Mouse (Mus musculus) thymus, adult 2 months (tissue): ENCODE results near the gene Spata13. TPM values are rescaled to one million over a fixed set of nuclear protein-coding genes. Genes with fewer than 3 reads are reported as not detected.

Source experiments
- DNase-seq: peaks from one replicate; pipeline ENCODE4 v3.0.0; 2021
- H3K27ac ChIP-seq: fragments of 200-500 bp; 2 replicates; pipeline ENCODE4 v1.5.1; 2012; ENCODE audit warnings: low read length, control low read depth; ENCODE audit not compliant: control insufficient read depth, insufficient read depth
- H3K27me3 ChIP-seq: fragments of 200-500 bp; 2 replicates; pipeline ENCODE4 v1.6.1; 2012; ENCODE audit warnings: mild to moderate bottlenecking, low read length, moderate library complexity, mixed read lengths; ENCODE audit not compliant: control insufficient read depth, insufficient read depth
- H3K36me3 ChIP-seq: fragments of 200-500 bp; 2 replicates; pipeline ENCODE4 v1.6.1; 2012; ENCODE audit warnings: mild to moderate bottlenecking, low read length, moderate library complexity; ENCODE audit not compliant: control insufficient read depth, insufficient read depth
- H3K4me1 ChIP-seq: fragments of 200-500 bp; replicated peaks from 2 replicates; pipeline ENCODE4 v1.6.1; 2012; ENCODE audit warnings: low read length; ENCODE audit not compliant: control insufficient read depth, insufficient read depth
- H3K4me3 ChIP-seq: fragments of 200-500 bp; 2 replicates; pipeline ENCODE4 v1.5.1; 2012; ENCODE audit warnings: mild to moderate bottlenecking, low read length, control low read depth, moderate library complexity; ENCODE audit not compliant: control insufficient read depth, insufficient read depth
- CTCF ChIP-seq: fragments of 200-500 bp; IDR thresholded peaks from 2 replicates; pipeline ENCODE4 v1.5.1; 2012; ENCODE audit warnings: mild to moderate bottlenecking, control low read depth, low read length, moderate library complexity, borderline replicate concordance; ENCODE audit not compliant: control insufficient read depth, poor library complexity, insufficient read depth; ENCODE audit errors: extremely low read depth
- POLR2A ChIP-seq: fragments of 200-500 bp; IDR thresholded peaks from 2 replicates; pipeline ENCODE4 v1.6.1; 2012; ENCODE audit warnings: mild to moderate bottlenecking, low read length, control low read depth, moderate library complexity; ENCODE audit not compliant: control insufficient read depth, poor library complexity, insufficient read depth; ENCODE audit errors: extremely low read depth
- WGBS: fragments of 180-500 bp; shearing (Covaris S2); methylation state at CpG from one replicate; pipeline ENCODE4 v1.1.7; 2018; 5-methylcytosine and 5-hydroxymethylcytosine counted together
- polyA plus RNA-seq: library from polyadenylated mRNA; depleted of rRNA; stranded (reverse); fragments of >200 nt; gene quantifications from 2 replicates; pipeline ENCODE4 v1.2.3, GENCODE M21; 2012

Gene Spata13
- polyA plus RNA-seq, 1 experiment = 80.6 TPM

DNA sequence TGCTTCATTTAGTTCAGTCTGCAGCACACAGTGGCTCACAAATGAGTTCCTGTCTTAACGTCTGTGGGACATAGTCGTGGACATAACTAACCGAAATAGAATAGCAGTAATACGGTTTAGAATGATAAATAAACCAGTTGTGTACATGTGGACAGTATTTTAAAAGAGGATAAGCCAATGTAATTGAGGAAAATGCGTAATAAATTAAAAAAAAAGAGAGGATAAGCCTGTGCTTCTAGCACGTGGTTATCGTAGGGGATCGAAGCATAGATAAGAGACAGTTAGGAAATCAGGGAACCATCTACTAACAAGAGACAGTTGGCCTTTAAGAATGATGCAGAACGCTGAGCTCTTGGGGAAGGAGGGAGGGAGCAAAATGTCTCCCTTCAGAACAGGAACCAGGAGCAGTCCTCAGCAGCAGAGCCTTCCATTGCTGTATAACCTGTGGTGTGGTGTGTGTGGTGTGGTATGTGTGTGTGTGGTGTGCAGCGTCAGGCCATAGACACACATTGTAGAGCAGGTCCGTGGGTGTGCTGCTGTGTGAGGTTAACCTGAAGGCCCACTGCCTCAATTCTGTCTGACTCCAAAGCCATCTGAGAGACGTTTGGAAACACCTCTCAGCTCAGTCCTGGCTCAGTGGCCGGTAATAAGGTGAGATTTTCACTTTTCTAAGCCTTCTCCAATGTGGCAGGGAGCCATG, 102.2 kb downstream of the Spata13 start:
- Histone ChIP-seq H3K27me3 (no peaks in the 10 kb centered on the region), H3K36me3 (no peaks in the 10 kb centered on the region), H3K4me1 (peaks cover 69% of the 10 kb centered on the region), H3K4me3 (peak overlapping the region; percentile 21), H3K27ac (peak overlapping the region; percentile 95)
- 14% methylated on average over 13 of the region's 13 CpGs for WGBS
- DNase-seq = no peak
- TF ChIP-seq POLR2A (no peak), CTCF (no peak)

DNA sequence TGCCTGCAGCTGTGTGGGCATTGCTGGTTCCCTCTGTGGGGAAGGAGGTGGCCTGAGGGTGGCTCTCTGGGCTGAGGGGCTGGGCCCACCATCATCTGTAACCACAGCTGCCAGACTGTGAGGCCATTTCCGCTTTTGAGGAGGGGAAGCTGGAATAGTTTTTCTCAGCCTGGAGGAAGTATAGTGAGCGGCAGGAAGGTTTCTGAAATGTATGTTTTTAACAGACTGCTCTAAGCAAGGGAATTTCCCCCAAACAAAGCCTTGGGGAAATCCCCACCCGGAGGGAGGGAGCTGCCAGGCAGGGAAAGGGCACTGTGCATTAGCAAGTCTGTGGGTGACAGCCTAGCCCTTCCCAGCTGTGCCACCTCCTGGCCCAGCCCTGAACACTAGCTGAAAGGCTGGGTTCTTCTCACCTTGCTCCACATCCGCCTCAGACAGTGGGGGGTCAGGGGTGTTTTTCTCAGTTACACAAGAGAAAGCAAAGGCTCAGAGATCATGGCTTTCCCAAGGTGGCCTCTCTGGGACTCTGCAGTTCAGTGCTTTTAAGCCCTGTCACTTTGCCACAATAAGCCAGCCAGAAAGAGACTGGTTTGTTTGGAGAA, 102.9 kb downstream of the Spata13 start:
- peak; percentile 76 for DNase-seq
- H3K4me1 ChIP-seq = peaks cover 71% of the 10 kb centered on the region
- TF ChIP-seq POLR2A = no peak
- no peak for TF ChIP-seq CTCF
- no peaks in the 10 kb centered on the region for H3K36me3 ChIP-seq
- H3K4me3 ChIP-seq = peak overlapping the region; percentile 21
- H3K27ac ChIP-seq = peak overlapping the region; percentile 95
- WGBS = 0% methylated on average over 4 of the region's 4 CpGs
- no peaks in the 10 kb centered on the region for H3K27me3 ChIP-seq

GRCm38 (mm10) chr14:60737202-60737611, 103.4 kb downstream of the Spata13 start:
- H3K4me3 ChIP-seq = no peak overlapping the region
- peak overlapping the region; percentile 95 for H3K27ac ChIP-seq
- peaks cover 73% of the 10 kb centered on the region for H3K4me1 ChIP-seq
- WGBS = 11% methylated on average over 7 of the region's 7 CpGs
- no peaks in the 10 kb centered on the region for H3K36me3 ChIP-seq
- TF ChIP-seq CTCF (no peak), POLR2A (no peak)
- DNase-seq = no peak
- no peaks in the 10 kb centered on the region for H3K27me3 ChIP-seq

DNA sequence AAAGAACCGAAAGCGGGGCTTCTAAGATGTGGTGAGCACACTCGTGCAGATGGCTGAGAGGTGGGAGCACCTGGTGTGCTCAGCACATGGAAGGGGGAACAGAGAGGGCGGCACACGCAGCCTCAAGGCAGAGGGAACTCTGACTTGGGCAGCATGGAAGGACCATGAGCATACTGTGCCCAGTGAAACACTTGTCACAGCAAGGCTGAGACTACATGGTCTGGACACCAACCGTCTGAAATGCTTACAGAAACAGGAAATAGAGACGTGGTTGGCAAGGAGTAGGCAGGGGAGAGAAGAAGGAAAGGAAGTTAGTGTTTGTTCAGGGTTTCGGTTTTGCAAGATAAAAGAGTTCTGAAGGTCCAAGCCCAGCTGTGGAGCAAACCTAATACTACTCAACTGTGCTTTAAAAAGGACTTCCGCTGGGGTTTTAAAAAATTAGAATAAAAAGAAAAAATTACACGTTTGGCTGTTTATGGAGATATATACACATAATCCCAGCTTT, 104.7 kb downstream of the Spata13 start:
- peak; percentile 55 for DNase-seq
- Histone ChIP-seq H3K27ac (peak overlapping the region; percentile 95), H3K4me3 (peak overlapping the region; percentile 29), H3K4me1 (peaks cover 74% of the 10 kb centered on the region), H3K27me3 (no peaks in the 10 kb centered on the region), H3K36me3 (no peaks in the 10 kb centered on the region)
- 2% methylated on average over 10 of the region's 10 CpGs for WGBS
- TF ChIP-seq CTCF (no peak), POLR2A (no peak)

DNA sequence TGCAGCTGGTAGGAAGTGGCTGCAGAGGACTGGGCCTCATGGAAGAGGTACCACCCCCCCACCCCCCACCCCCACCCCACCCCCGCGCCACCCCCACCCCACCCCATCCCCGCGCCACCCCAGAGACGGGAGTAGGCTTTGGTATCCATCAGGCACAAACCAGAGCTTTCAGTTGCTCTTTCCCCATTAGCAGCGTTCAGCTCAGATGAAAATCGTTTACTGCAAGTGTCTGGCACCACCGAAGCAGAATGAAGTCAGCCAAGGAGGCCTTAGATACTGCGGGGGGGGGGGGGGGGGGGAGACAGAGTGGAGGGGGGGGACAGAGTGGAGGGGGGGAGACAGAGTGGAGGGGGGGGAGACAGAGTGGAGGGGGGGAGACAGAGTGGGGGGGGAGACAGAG, 105.4 kb downstream of the Spata13 start:
- Histone ChIP-seq H3K36me3 (no peaks in the 10 kb centered on the region), H3K27ac (peak overlapping the region; percentile 80; the same call in 1 of the 2 replicates), H3K4me1 (peaks cover 68% of the 10 kb centered on the region), H3K4me3 (no peak overlapping the region), H3K27me3 (no peaks in the 10 kb centered on the region)
- no peak for DNase-seq
- WGBS = no CpG with 5 or more reads among the region's 9 CpGs
- TF ChIP-seq CTCF (no peak), POLR2A (no peak)

DNA sequence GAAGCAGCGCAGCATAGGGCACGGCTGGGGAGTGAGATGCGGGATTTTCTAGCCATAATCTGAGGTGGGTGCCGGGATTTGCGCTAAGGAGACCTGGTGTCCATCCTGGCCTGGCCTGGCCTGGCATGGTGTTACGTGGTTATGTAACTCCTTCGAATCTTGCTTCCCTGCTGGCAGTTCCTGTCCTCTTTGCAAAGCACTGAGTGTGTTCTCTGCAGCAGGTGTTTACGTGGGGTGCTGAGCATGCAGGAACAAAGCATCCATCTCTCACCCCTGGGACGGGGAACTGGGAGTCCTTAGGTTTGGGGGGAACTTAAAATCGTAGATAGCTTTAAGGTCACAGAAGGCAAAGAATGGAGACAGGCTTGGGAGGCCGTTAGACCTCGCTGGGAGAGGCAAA, 105.8 kb downstream of the Spata13 start:
- Histone ChIP-seq H3K27ac (peak overlapping the region; percentile 80), H3K4me3 (no peak overlapping the region), H3K36me3 (no peaks in the 10 kb centered on the region), H3K27me3 (no peaks in the 10 kb centered on the region), H3K4me1 (peaks cover 66% of the 10 kb centered on the region)
- WGBS = 46% methylated on average over 12 of the region's 12 CpGs
- peak; percentile 43 for DNase-seq
- TF ChIP-seq POLR2A (no peak), CTCF (no peak)
